Mouse (Mus musculus) cerebellum, adult 9-10 months (tissue): ENCODE data around the gene Add2.
A peak's percentile ranks its signal among the peaks of the same experiment; 100 is the strongest.
"Not testable (repeated sequence)": the region's sequence is repeated elsewhere in the genome, so short reads cannot be mapped to it uniquely, and the experiment has no call there.

Experiments
- DNase-seq: peaks from one replicate; pipeline ENCODE4 v3.0.0; 2022

Add2 gene

GRCm38 (mm10) chr6:86028601-86029322 is at the start of gene Add2:
TSS of gene Add2 (plus strand) at chr6:86028681.
- peak; percentile 79 for DNase-seq

- DNase-seq, result not testable (repeated sequence)
Observed at GRCm38 (mm10) chr6:85978736-85979135, 49.7 kb upstream of the Add2 start.

DNA sequence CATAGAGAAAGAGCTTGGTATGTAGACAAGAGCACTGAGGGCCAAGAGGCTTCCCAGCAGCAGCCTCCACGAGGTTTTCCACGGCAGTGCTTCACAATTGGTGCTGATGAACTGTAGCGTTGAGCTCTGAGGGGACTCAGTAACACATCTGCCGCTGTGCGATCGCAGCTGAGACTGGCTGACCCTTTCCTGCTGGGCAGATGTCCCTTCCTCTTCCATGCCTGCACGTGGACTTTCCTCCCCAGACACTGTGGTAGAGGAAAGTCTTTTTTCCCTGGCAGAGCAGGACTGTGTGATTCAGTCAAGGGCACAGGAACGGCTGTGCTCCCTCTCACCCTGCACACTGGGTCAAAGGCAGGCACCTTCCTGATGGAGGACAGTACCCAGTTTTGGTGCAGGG is 44.1 kb upstream of the Add2 start:
- no peak for DNase-seq

DNA sequence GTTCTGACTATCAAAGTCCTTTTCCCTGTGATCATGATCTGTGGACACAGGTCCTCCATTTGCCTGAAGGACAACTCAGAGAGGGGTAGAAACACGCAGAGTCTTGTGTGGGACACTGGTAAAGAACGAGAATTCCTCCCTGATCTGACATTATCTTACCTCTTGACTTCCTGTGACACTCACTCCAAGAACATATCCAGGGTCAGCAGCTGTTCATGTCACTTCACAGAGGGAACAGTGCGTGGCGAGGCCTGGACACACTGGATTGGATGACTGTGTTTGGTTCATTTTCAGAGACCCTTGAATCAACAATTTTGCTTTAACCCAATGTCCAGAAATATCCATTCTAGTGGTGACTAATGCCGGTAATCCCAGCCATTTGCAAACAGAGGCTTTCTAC is 38.9 kb upstream of the Add2 start:
- DNase-seq, result not testable (repeated sequence)

- not testable (repeated sequence) for DNase-seq
Observed at GRCm38 (mm10) chr6:85990774-85991173, 37.7 kb upstream of the Add2 start.

DNA sequence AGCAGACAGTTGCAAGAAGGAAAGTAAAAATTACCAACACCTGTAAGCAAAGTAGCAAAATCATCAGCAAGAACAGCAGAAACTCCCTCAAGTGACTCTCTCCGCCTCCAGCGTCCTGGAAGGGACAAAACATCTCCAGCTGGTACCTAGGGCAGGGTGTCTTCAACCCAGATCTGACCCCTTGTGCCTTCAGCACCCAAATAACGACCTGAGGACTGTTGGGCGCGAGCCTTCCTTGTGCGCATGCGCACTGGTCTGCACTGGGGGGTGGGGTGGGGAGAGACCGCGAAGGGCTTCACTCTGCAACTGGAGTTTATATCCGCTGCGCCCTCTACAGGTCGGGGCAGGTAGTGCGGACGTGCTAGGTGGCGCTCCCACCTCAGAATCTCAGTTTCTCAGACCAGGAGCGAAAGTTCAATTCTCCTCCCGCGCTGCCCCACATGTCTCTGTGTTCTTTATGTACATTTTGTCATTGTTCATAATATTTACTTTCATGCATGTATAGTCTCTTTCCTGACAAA is 25.0 kb upstream of the Add2 start:
- DNase-seq, result no peak

DNA sequence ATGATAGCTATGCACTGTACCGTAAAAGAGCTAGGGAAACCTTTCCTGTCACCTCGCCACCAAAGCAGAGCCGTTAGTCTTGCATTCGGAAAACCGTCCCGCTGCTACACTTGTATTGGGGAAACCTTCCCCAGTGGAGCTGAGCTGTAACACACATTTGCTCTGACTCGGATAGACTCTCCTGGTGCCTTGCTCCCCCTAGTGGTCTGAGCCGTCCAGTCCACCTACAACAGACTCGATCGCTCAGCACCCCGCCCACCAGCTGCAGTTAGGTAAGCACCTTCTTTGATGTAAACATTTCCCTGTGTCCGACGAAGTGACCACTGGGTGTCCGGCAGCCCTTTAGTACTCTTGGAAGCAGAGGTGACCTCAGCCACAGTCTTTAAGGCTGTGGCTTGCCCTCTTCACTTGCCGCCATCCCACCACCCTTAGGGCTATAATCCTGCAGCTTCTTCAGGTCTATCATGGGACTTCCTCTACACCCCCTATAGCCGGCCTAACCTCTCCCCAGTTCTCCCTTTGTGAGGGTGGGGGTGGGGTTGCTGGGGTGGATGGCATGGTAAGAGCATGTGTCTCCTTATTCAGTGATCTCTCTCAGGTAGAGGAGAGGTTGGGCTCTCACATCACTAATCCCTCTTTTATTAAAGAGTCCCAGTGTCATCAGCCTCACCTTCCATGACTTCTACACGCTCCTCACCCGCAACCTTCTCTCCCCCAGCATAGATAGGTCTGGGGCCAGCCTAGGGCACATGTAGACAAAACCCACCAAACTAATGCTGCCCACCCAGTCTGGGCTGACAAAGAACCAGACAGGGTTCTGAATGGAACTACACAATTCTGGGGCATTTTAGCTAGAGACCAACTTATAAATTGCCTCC is 24.0 kb upstream of the Add2 start:
- DNase-seq, result peak; percentile 83

- DNase-seq, result peak; percentile 67
Observed at GRCm38 (mm10) chr6:86009980-86010379, 18.5 kb upstream of the Add2 start.

- DNase-seq, result not testable (repeated sequence)
Observed at GRCm38 (mm10) chr6:86014812-86015211, 13.7 kb upstream of the Add2 start.

GRCm38 (mm10) chr6:86015871-86016270 is 12.6 kb upstream of the Add2 start, which contains the start of gene Figla:
TSS of gene Figla (plus strand) at chr6:86016171.
- DNase-seq, result no peak

GRCm38 (mm10) chr6:86016793-86017350 is 11.6 kb upstream of the Add2 start:
- DNase-seq, result no peak

DNA sequence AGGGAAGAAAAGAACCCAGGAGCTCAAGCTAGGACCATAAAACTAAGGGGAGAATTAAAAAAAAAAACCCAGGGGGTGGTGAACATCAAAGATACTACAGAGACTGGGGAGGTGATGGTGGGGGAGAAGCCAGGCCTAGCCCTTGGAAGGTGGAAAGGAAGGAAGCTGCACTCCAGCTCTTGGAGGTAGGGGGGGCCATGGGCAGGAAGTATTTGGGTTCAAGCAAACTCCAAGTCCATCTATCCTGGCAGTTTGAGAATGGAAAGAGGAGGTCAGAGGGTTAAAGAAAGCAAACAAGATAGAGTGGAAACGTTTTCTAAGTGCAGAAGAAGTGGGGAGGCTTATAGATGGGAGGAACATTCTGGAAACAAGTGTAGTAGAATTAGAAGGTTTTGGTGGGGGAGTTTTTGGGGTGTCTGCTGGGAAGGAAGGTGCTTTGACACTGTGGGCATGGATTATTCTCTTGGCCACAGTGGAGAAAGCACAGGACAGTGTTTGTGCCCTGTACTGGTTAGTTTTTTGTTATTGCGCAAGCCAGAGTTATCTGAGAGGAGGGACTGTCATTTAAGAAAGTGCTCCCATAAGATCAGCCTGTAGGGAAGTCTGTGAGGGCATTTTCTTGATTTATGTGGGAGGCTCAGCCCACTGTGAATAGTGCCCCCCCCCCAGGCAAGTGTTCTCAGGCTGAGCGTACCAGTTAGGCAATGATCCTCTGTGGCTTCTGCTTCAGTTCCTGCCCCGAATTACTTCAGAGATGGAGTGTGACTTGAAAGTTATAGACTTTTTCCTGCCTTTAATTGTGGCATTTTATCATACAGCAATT is 8.9 kb upstream of the Add2 start:
- DNase-seq, result no peak

DNA sequence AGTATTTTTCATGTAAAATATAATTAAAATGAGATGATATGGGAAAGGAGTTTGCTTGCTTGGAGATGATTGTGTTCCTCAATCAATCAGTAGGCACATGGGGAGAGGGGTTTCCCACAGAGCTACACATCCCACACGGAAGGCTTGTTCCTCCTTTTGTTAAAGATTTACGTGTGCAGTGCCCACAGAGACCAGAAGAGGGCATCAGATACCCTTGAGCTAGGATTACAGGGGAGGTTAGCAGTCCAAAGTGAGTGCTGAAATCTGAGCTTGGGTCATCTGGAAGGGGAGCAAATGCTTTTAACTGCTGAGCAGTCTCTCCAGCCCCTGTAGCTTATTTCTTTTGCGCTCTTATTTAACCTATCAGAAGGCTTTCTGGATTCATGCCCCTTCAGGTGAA is 7.5 kb upstream of the Add2 start:
- DNase-seq, result peak; percentile 56

DNA sequence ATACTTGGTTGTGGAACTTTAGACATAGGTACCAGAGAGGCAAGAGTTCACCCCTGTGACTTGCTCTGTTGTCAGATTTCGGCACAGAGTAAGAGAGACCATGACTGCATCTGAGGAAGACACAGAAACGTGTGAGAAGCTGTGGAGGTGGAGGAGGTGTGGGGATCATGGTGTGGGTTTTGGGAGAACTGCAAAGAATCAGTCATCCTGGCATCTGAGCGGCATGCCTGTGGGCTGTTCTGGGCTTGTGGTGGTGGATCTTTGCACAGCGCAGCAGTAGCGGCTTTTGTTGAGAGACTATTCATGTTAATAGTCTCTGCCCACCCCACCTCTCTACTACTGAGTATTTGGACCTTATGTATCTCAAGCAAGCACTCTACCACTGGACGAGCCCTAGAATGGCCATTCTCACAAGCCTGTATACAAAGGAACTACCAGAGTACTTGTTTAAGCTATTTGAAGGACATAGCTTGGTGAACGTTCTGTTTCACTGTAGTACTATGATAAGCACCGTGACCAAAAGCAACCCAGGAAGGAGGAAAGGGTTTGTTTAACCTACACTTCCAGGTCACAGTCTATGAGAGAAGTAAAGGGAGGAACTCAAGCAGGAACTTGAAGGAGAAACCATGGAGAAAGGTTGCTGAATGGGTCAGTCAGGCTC is 1.7 kb upstream of the Add2 start:
- no peak for DNase-seq

GRCm38 (mm10) chr6:86028150-86028549 is 331 bp upstream of the Add2 start:
- no peak for DNase-seq

DNA sequence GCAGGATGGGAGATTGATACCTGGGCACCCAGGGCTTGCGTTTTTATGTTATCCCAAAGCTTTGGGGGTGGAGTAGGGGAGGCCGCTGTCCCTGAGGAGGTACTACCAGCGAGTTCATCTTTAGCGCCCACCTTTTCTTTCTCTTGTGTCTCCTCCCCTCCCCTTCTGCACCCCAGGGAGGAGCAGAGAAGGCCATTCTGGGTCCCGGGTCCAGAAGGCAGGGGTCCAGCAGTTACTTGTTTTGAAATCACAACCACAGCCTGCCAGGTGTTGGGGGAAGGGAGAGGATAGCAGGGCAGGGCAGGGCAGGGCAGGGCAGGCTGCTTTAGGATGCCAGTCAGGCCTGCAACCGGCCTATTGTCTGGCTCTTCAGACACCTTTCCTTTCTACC is 837 bp downstream of the Add2 start:
- peak; percentile 59 for DNase-seq

DNA sequence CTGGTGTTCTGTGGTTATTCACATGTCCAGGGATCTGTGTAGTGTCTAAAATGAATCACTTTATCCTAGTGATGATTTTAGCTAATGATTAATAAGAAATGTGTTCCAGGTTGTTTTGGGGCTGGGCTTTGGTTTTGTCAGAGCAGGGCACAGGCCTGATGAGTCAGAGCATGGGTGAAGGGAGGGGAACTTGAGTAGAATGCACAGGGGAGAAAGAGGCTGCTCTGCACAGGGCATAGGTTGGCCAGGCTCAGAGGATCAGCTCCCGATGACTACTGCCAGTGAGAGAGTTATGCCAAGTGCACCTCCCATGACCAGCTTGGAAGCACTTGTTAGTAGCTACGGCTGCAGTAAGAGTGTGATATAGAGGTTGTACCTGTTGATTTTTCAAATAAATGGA is 3.0 kb downstream of the Add2 start:
- DNase-seq, result peak; percentile 61

DNA sequence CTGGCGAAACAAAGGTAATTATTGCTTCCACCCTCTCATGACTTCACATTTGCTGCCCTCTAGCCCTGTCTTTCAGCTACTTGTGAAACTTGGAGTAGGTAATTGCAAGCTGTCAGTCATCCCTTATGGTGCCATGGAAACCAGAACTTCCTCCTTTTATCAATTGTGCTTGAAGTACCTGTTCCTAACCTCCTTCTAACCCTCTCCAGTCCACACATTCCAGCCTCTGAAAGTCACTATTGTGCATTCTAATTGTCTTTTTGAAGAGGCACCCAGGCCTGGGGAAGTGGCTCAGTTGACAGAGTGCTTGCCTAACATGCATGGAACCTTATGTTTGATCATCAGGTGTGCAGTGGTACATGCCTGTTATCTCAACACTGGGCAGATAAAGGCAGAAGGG is 5.2 kb downstream of the Add2 start:
- DNase-seq, result no peak

DNA sequence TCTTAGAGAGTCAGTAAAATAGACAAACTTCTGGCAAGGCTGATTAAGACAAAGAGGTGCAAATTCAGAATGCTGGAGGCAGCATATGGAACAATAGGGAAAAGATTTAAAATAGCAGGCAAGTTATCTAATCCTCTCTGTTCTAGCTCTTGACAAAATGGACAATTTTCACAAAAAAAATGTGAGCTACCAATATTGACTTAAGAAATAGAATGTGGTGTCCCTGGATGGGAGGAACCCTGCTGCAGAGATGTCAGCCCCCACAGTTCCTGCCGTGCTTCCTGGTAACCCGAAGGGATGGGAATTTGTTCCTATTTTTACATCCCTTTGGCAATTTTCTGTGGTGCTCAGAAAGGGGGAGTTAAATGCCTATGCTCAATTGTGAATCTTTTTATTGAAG is 10.4 kb downstream of the Add2 start:
- no peak for DNase-seq

GRCm38 (mm10) chr6:86040140-86040539 is 11.7 kb downstream of the Add2 start:
- no peak for DNase-seq

DNA sequence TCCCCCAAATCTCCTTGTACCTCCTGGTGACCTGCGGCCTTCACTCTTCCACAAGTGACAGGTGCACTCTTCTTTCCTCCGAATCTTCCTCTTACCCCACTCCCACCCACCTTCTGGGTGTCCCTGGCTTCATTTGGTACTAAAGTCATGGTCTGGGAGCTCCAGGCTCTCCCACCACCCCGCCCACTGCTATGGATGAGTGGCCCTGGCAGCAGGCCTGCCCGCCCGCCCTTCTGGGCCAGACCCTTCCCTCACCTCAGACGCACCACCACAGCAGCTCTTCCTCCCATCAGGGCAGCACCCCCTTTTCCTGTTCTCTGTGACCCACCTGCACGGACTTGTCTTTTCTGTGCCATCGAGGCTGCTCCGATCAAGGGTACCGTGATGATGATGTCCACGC is 19.0 kb downstream of the Add2 start:
- DNase-seq, result no peak

DNA sequence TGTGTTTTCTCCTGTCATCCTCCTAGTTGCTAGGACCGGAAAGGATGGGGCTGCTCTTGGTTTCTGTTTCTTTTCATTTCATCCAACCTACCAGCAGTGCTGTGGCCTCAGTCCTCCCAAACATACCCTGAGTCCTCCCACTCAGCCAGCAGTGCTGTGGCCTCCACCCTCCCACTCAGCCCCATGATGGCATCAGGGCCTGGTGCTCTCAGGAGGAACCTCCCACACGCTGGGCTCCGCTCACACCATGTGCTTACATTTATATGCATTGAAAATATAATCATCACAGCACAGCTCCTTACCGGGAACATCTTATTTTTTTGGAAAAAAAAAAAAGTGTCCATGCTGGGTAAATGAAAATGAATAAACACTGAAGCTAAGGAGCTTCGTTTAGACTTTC is 20.0 kb downstream of the Add2 start:
- no peak for DNase-seq
